Mouse (Mus musculus) heart, postnatal 10 days (tissue): ENCODE data around the gene Jakmip3. TPM values are rescaled to one million over a fixed set of nuclear protein-coding genes. Genes with fewer than 3 reads are reported as not detected.
A peak's percentile ranks its signal among the peaks of the same experiment; 100 is the strongest.

ENCODE experiments used
- DNase-seq, 2 experiments: peaks; one replicate each; pipeline ENCODE4 v3.0.0; 2021
- intact Hi-C: fragments of 180-260 bp; cut with DNase I; formaldehyde crosslinking; loops from one replicate; pipeline ENCODE4 v1.15.1; 2025
- total RNA-seq, 2 experiments: library from RNA; stranded (reverse); gene quantifications; 2 replicates each; pipeline ENCODE4 v1.2.3; 2021

The Jakmip3 gene
- total RNA-seq, 2 experiments from 2014 or later: 0.19 TPM; not detected in 1

DNA sequence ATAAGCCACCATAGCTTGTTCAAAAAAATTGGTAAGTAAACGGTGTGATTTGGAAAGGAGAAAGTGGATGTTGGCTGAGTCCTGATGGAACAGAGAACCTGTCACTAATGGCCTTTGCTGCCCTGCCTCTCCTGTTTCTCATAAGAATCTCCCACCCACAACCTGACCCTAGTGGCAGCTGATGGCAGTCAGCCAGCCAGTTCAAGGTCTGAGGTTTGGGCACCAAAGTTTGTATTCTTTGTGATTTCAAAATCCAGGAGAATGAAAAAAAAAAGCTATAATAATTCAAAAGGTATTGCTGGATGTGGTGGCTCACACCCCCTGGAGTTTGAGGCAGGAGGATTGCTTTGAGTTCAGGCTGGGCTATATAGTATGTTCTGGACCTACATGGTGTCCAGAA lies 1.8 kb downstream of the Jakmip3 start:
- intact Hi-C loops: no loop called here
- DNase-seq: no peak

DNA sequence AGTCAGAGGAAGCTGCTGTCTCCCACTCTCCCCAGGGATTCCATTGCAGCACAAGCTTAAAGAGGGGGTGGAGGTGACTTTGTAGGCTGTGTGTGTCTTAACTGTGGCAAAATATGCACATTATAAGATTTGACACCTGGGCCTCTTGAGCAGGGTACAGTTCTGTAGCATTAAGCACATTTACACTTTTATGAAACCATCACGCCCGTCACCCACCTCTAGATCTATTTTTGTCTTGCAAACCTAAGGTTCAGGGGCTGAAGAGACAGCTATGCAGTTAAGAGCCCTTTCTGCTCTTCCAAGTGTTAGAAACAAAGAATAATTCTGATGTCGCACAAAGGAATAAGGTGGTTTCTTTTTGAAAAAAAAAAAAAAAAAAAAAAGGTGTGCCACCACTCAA lies 5.1 kb downstream of the Jakmip3 start:
- intact Hi-C loops: no loop called here
- DNase-seq: no peak

DNA sequence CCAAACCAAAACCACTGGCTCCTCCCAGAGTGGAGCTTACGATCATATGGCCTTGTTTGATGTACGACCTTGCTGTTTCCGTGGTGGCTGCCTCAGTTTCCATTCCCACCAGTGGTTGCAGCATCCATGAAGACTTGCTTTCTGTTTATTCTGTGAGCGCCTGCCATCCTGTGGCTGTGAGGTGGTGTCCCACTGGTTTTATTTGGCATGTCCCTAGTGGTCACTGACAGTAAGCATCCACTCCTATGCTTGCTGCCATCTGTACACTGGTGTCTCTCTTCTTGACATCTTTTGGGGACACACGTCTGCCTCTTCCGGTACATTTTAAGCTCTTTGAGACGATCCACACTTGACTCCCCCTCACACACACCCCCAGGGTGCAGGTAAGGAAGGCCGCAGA lies 7.2 kb downstream of the Jakmip3 start:
- no peak for DNase-seq
- intact Hi-C loops: no loop called here

DNA sequence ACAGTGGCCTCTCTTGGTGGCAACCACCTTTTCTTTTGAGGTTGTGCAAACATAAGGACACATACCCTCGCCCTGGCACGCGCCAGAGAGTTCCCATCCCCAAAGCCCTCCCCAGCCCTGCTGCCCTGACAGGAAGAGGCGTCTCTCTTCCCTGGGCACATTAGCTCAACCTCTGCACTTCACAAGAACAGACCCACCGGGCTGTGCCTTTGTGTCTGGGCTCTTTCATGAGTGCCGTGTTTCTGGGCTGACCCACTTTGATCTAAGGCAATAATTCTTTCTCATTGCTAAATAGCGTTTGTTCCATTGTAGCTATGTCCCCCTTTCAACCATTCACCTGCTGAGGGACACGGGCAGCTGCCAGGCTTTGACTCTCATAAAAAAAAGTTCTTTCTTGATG lies 7.8 kb downstream of the Jakmip3 start:
- intact Hi-C loops: no loop called here
- DNase-seq: no peak

DNA sequence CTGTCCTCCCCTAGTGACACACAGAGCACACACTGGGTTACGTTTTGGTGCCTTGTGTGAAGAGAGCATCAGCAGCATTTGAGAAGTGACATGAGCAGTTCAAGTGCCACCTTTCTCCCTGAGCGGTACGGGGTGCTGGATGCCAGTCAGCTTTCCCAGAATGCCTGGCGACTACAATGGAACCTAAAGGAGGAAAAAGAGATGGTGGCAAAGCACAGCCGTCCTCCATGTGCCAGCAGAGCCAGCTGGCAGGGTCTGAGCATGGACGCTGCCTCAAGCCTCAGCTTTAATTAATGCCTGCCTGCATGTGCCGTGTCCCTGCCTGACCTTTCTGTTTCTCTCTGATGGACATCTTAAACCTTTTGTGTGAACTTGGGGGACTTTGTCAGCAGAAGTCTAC lies 15.3 kb downstream of the Jakmip3 start:
- intact Hi-C loops: no loop called here

DNA sequence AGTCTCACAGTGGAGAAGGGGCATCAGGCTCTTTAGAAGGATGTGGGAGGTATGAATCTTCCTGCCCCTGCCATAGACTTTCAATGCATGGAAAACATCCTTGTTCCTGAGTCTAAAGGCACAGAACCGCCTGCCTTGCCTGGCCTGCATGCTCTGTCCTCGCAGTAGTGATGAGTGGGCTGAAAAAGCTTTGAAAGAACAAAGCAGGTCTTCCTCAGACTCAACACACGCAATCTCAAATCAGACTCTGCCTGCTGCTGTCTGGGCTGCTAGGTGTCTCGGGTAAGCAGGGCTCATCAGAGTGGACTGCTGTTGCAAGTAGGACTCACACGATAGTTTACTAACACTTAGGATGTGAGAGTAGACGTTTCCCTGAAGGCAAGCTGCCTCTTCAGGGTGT lies 16.6 kb downstream of the Jakmip3 start:
- no peak for DNase-seq
- intact Hi-C loops: no loop called here

More for the DNA sequence above, 15.3 kb downstream of the Jakmip3 start:
- no peak for DNase-seq

DNA sequence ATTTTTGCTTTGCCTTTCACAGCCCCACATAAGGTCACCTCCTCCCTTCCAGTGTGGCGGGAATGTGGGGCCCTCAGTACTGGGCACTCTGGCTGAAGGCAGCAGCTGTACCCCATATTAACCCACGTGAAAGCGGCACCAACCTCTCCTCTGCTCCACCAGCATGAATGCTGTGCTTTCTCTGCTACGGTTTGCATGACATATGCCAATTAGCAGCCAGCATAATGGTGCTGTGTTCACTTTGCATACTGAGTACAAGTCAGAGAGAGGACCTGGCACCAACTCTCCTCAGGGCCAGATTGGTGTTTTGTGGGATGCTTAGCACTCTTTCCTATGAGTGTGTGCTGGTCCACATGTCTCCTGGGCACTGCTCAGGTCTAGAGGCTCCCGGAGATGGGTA lies 19.2 kb downstream of the Jakmip3 start:
- no peak for DNase-seq
- intact Hi-C loops: no loop called here

DNA sequence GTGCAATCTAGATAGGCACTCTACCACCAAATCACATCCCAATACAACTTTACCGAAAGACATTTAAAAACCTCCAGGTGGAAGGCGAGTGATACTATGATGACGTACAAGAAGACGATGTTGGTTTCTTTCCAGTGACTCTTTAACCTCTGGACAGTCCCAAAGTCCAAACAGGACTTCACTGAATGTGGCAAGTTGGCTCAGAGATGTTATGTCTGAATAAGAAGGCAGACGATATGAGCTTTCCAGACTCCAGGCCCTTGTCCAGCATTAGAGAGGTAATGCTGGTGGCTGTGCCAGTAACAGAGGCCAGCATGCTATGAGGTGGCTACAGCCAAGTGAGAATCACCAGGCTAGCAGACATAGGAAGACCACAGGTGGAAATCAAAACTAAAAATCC lies 23.2 kb downstream of the Jakmip3 start:
- DNase-seq: no peak
- intact Hi-C loops: no loop called here

DNA sequence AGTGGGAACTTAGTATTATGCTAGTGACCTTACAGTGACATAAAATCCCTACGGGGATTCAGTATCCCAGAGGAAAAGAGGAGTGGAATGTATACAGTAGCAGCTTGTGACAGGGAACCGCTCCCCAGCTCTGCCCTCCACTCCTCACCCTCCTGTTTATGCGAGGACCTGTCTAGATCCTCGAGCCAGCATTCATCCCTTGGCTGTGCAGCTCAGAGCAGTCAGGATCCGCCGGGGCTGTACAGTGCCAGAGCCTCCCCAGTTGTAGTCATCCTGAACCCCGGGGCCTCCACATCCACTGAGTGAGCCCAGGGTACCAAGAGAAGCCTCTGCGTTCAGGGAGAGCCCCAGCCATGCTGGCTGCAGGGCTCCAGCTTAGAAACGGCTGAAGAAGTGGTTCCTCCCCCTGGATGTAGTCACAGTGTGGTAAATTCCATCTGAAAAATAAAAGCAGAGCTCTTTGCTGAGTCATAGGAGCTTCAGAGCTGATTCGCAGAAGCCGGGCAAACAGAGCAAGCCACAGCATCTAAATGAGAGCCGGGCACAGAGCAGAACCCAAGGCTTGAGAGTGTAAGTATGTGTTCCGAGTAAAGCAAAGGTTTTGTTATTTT lies 27.6 kb downstream of the Jakmip3 start:
- DNase-seq: no peak
- intact Hi-C loops: no loop called here

DNA sequence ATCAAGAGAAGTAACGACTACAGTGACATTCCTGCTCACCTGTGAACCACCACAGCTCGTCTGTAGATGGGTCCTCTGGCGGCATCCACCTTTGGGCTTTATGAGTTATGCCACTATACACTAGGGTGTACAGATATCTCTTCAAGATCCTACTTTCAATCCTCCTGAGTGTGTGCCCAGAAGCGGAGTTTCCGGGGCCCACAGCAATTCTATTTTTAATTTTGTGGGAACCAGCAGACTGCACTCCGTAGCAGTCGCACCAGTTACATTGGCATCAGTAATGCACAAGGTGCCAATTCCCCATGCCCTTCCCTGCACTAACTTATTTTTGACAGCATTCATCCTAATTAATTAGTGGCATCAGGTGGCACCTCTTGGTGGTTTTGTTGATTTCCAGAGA lies 37.0 kb downstream of the Jakmip3 start:
- intact Hi-C loops: no loop called here
- no peak for DNase-seq

DNA sequence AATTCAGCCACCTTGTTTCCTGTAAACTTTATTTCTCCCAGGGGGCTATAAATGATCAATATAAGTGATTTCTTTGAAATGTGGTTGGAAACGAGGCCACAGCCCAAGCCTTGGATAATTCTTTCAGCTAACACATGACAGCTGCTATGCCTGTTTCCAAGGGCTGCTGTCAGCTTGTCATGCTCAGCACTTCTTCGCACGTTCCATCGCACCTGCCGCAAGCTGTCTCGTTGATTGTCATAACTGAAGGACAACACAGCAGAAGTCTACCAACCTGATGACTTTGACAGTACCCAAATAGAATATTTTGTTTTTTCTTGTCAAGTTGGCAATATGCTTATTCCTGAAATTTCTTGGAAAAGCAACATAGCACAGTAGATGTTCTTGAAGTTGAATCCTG lies 44.0 kb downstream of the Jakmip3 start:
- intact Hi-C loops: no loop called here
- DNase-seq: no peak

DNA sequence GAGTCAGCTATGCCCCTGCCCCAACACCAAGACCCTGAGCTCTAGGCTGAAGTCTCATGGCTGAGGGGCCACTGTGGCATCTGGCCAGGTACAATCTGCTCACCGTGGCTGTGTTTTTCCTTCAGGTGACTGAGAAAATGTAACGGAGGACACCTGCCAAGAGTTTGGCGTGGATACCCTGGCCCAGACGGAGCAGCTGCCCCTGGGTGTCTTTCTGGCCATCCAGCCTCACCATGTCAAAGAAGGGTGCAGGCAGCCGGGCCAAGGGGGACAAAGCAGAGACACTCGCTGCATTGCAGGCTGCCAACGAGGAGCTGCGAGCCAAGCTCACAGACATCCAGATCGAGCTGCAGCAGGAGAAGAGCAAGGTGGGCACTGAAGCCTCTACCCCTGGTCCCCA lies 48.6 kb downstream of the Jakmip3 start:
- DNase-seq: no peak
- intact Hi-C loops: no loop called here

DNA sequence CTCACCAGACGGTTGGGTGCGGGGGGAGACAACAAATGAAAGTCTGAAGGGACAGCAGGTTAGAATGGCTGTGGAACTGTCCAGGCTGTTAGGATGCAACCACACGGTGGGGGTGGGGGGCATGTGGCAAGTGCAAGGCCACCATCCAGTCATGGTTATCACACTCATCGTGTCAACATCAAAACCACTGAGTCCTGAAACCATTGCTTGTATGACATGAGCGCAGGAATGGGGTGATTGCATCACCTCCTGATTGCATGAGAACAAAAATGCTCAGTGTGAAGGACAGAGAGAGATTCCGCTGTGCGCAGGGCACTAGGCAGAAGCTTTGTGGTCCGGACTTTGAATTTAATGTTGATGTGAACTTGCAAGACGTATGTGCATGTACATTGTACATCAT lies 62.2 kb downstream of the Jakmip3 start:
- DNase-seq: no peak
- intact Hi-C loops: no loop called here

DNA sequence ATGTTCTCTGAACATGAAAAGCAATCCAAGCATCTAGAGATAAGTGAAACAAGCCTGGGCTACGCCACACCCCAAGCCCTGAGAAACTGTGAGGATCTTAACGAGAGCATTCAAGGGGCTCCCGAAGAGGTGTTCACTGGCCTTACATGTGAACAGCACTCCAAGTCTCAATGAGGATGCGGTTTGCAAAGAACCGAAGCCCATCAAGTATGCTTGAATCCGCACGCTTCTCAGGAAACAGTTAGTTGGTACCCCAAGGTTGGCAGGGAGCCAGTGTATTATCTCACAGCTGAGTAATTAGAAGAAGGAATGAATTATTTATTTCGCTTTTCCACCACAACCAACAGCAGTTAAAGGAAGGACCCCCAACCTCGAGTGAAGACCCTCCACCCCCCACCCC lies 62.7 kb downstream of the Jakmip3 start:
- no peak for DNase-seq
- intact Hi-C loops: no loop called here

DNA sequence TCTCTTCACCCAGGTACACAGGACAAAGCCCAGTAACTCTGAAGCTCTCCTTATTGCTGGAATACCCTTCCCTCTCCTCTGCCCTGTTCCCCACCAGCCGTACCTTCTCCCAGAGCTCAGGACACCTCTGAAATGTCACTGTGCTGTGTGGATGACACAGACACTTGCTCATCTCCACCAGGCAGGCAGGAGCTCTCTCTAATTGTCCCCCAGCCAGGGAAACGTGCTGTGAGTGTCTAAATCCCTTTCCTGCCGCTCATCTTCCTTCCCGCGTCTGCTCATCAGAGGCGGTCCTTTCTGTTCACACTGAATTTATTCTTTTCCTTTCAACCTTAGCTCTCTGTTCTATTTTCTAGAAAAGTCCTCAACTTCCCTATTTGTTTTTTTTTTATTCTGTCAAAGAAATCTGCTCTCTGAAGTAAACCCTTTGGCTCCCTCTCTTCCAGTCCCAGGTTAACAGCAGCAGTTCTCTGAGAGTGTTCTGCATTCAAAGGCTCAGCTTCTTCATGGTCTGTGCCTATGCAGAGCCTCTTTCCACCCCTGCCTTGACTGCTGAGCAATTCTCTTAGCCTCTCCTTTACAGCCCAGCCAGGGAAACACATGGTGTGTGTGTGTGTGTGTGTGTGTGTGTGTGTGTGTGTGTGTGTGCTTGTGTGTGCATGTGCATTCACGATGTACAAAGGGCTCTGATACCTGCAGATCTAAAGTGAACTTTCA lies 69.4 kb downstream of the Jakmip3 start:
- intact Hi-C loops: no loop called here
- DNase-seq: no peak

DNA sequence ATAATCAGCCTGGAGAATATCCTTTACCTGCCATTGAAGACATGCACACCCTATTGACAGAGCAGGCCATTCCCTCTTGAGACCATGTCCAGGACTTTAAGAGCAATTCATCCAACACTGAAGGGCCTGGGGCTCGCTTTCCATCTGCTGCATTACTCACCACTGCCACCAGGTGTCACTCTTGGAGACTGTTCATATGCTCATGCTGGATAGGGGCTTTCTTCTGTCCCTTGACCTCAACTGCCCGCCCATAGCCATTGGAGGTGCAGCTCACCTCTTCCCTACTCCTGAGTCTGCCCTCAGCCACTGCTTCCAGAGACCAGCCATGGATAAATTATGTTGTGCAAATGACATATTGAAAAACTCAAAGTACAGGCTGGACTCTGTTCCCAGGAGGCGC lies 70.5 kb downstream of the Jakmip3 start:
- intact Hi-C loops: no loop called here
- peak; percentile 50 to 73 for DNase-seq

DNA sequence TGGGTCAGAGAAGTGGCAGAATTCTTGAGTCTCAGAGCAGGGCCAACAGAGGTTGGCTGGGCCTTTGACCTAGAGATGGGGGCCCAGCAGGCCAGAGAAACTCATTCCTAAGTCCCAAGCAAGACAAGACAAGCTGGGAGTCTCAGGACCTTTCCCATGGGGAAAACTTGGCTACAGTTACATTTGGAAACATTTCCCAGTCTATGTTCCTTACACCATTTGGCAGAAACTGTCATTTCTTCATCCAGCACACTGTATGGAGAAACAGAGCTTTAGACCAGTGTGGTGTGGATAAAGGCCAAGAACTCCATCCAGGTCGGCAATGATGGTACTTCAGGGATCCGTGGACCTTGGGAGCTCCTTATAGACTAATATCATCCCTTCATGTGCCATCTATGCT lies 71.1 kb downstream of the Jakmip3 start:
- intact Hi-C loops: no loop called here
- DNase-seq: peak in 1 of 2 experiments; percentile 2

DNA sequence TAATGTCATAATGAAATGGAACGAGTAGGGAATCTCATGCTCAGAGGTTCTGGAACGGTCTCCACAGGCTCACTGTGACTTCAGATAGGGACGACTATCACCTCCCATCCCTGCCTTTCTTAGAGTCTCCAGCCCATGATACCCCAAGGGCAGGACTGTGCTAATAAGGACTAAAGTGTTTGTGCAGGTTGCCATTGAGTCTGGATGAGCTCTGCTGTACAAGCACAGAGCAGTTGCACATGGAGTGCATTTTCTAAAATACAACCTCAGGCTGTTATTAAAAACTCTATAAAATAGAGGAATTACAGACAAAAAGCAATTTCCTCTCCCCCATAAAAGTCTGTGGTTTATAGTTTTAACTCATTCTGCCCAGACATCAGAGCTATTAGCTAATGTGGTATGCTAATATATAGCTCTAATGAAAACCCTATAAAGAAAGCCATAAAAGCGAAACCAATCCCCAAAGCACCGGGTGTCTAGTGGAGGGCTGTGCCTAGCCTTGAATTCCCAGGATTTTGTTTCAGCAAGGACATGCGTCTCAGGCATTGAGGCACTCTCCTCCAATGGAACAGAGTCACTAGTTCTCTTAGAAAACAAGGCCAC lies 72.3 kb downstream of the Jakmip3 start:
- no peak for DNase-seq
- intact Hi-C loops: no loop called here

DNA sequence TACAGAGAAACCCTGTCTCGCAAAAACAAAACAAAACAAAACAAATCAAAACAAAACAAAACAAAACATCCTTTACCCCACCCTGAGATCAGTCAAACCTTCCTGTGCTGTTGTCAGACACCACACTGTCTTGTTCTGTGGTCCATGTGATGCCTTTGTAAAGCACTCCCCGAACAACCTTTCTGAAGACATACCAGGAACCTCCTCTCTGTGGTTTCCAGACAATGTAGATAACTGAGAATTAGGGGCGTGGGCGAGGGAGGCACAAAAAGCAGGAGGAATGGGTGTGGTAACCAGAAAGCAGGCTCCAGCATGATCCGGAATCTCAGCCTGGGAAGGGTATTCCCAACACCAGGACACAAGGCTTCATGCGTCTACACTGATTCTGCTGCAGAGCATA lies 74.6 kb downstream of the Jakmip3 start:
- intact Hi-C loops: no loop called here
- DNase-seq: no peak

DNA sequence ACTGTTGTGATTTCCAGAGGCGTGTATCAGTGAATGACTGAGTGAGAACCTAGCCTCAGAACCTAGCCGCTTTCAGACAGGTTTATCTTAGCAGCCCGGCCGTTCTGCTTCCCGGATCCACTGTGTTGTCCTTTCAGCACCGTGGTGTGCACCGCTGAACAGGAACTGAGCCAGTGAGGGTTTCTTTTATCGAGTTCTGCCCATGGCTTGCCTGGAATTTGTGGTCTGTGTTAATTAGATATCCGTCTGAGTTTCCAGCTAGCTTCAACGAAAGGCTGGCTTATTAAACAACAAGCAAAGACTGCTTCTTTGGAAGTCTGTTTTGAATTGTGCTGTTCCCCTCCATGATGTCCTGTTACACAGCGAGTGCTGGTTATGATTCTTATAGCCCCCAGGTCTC lies 75.8 kb downstream of the Jakmip3 start:
- intact Hi-C loops: no loop called here

DNA sequence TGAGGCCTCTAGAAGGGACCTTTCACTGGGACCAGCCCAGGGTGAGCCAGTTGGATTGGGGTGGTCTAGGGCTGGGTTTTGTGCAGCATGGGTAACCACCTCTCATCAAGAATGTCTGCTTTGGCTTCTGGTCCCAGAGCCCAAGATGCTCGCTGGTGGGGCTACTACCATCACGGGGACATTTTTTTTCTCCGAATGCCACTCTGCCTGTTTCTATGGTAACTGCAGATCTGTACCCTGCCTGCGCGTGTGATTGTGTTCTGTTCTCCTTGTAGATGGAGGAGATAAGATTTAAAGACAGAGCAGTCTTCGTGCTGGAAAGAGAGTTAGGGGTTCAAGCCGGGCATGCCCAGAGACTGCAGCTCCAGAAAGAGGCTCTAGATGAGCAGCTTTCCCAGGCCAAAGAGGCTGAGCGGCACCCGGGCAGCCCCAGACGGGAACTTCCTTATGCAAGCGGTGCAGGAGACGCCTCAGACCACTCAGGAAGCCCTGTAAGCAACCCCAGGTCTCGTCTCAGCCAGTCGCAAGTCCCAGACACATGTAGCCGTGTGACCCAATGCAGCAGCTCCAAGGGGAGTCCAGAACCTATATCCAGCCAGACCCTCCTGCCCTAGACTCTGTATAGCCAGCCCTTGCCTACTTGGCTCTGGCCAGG lies 76.8 kb downstream of the Jakmip3 start:
- intact Hi-C loops: no loop called here
- no peak for DNase-seq

More for the DNA sequence above, 75.8 kb downstream of the Jakmip3 start:
- no peak for DNase-seq

DNA sequence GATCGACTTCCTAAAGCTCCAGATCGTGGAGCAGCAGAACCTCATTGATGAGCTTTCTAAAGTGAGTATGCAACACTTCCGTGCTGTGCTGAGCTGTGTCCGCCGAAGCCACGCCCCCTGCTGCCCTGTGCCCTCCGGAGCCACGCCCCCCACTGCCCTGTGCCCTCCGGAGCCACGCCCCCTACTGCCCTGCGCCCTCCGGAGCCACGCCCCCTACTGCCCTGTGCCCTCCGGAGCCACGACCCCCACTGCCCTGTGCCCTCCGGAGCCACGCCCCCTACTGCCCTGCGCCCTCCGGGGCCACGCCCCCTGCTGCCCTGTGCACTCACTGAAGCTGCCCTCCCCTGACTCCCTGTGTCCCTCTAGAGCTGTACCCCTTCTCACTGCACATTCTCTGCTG lies 80.4 kb downstream of the Jakmip3 start:
- intact Hi-C loops: no loop called here
- no peak for DNase-seq
